Mouse (Mus musculus): Measurements from ENCODE around the gene Rbm6. TPM values are rescaled to one million over a fixed set of nuclear protein-coding genes. Genes with fewer than 3 reads are reported as not detected.

The Rbm6 gene
- total RNA-seq, 2 experiments from 2014 or later = 34.6 to 38.3 TPM

Other genes with a start within 250 kb of the Rbm6 start
- gene Gnai2, start 237.9 kb downstream of the Rbm6 start, total RNA-seq (2021) = 100 to 1,000 TPM; 422 to 478 TPM
- 10 to 100 TPM; 20.5 to 22.6 TPM for gene Slc38a3, start 203.7 kb downstream of the Rbm6 start, total RNA-seq (2021)
- gene Gnat1, start 193.5 kb downstream of the Rbm6 start, total RNA-seq (2021) = not detected
- gene Sema3f, start 162.8 kb downstream of the Rbm6 start, total RNA-seq (2021) = 10 to 100 TPM; 19.4 to 22.2 TPM
- gene Rbm5, start 102.2 kb downstream of the Rbm6 start, total RNA-seq (2021) = 10 to 100 TPM; 57.8 to 66.6 TPM
- 1 to 10 TPM; 7.6 to 9.6 TPM for gene Mon1a, start 14.9 kb upstream of the Rbm6 start, total RNA-seq (2021)
- gene Mst1r, start 33.6 kb upstream of the Rbm6 start, total RNA-seq (2021) = 1 to 10 TPM; 2.5 to 3.7 TPM
- gene Actl11, start 55.2 kb upstream of the Rbm6 start, total RNA-seq (2021) = not detected
- gene Camkv, start 62.4 kb upstream of the Rbm6 start, total RNA-seq (2021) = under 1 TPM; 0.14 to 0.37 TPM
- gene Traip, start 76.9 kb upstream of the Rbm6 start, total RNA-seq (2021) = 1 to 10 TPM; 3.3 to 4.0 TPM
- 10 to 100 TPM; 13.4 to 15.7 TPM for gene Uba7, start 102.3 kb upstream of the Rbm6 start, total RNA-seq (2021)
- under 1 TPM; 0.36 to 0.50 TPM for gene Gm20661, start 109.8 kb upstream of the Rbm6 start, total RNA-seq (2021)
- 10 to 100 TPM; 23.3 to 28.0 TPM for gene Inka1, start 112.6 kb upstream of the Rbm6 start, total RNA-seq (2021)
- gene Cdhr4, start 119.3 kb upstream of the Rbm6 start, total RNA-seq (2021) = 1 to 10 TPM; 2.0 TPM
- gene Gm20662, start 123.1 kb upstream of the Rbm6 start, total RNA-seq (2021) = 1 to 10 TPM in 1 of 2 experiments, not detected in 1; 1.3 TPM
- gene Ip6k1, start 129.3 kb upstream of the Rbm6 start, total RNA-seq (2021) = 10 to 100 TPM; 53.4 to 55.2 TPM
- 10 to 100 TPM; 10.7 to 14.7 TPM for gene Gmppb, start 176.0 kb upstream of the Rbm6 start, total RNA-seq (2021)
- gene Amigo3, start 179.9 kb upstream of the Rbm6 start, total RNA-seq (2021) = 1 to 10 TPM; 1.9 to 2.2 TPM
- gene Mst1, start 207.2 kb upstream of the Rbm6 start, total RNA-seq (2021) = not detected
- gene Rnf123, start 210.1 kb upstream of the Rbm6 start, total RNA-seq (2021) = 10 to 100 TPM; 62.5 to 83.1 TPM
- 10 to 100 TPM; 44.6 to 53.1 TPM for gene Apeh, start 221.4 kb upstream of the Rbm6 start, total RNA-seq (2021)